Mouse (Mus musculus) inflammation-experienced regulatory T-cells, adult 6 months (primary cell): ENCODE measurements around the gene Zfp26. TPM values are rescaled to one million over a fixed set of nuclear protein-coding genes. Genes with fewer than 3 reads are reported as not detected.

Source experiments
- polyA plus RNA-seq, 3 experiments: library from polyadenylated mRNA; unstranded; fragments of 100-300 nt; shearing (Covaris generic); gene quantifications; one replicate each; pipeline ENCODE4 v1.2.1; 2017

Gene Zfp26
- polyA plus RNA-seq, 3 experiments from 2014 or later, result 18.3 to 24.2 (median 21.8) TPM

Other genes with a start within 250 kb of the Zfp26 start
- not detected for gene Olfr871, start 248.0 kb downstream of the Zfp26 start, polyA plus RNA-seq
- not detected for gene Olfr872, start 223.0 kb downstream of the Zfp26 start, polyA plus RNA-seq
- not detected for gene Olfr39, start 177.8 kb downstream of the Zfp26 start, polyA plus RNA-seq
- not detected for gene Olfr873, start 161.6 kb downstream of the Zfp26 start, polyA plus RNA-seq
- gene Olfr18, start 124.1 kb downstream of the Zfp26 start, polyA plus RNA-seq, result not detected
- 10 to 100 TPM; 33.3 to 39.9 (median 36.6) TPM for gene Zfp560, start 75.0 kb downstream of the Zfp26 start, polyA plus RNA-seq
- 10 to 100 TPM; 25.0 to 25.9 (median 25.5) TPM for gene Zfp426, start 32.6 kb upstream of the Zfp26 start, polyA plus RNA-seq
- 10 to 100 TPM; 44.4 to 55.8 (median 46.6) TPM for gene Zfp266, start 61.3 kb upstream of the Zfp26 start, polyA plus RNA-seq
- gene Zfp846, start 121.1 kb upstream of the Zfp26 start, polyA plus RNA-seq, result 10 to 100 TPM in 2 of 3 experiments, 1 to 10 TPM in 1; 7.2 to 15.1 (median 14.0) TPM
- gene Ubl5, start 182.7 kb upstream of the Zfp26 start, polyA plus RNA-seq, result 100 to 1,000 TPM; 323 to 416 (median 337) TPM
- 10 to 100 TPM; 21.7 to 59.5 (median 54.3) TPM for gene Fbxl12, start 184.6 kb upstream of the Zfp26 start, polyA plus RNA-seq
- 10 to 100 TPM; 23.0 to 29.3 (median 23.6) TPM for gene Pin1, start 191.9 kb upstream of the Zfp26 start, polyA plus RNA-seq